ENCODE assay signal across 26 mouse cellular contexts in the genomic region with DNA sequence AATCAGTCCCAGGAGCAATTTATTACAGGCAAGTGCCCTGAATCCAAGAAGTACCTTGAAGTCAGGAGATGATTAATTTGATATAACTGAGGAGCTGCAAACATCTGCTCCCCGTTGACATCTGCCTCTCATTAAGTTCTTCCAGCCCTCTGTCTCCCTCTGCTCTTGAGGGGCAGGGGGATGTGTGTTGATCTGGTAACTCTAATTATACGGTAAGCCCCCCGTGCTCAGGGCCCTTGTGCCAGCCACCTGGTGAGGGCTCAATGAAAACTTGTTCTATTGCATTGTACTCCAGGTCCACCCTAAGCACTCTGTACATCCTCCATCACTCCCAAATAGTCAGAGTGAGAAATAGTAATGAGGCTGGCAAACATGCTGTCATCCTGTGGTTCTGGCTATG.
DNase-seq lines count a peak whose midpoint lies in the region; ATAC-seq and TF ChIP-seq lines count a peak whose summit lies in the region.
"Had no signal": no experiment of that assay in that cellular context is flagged by ENCODE, and none has a peak within 500 bp of the region (broad histone marks: within the 10 kb centered on the region; RNA-seq: fewer than 3 reads in every experiment).

No protein-coding gene starts in this region.

- H3K4me3 ChIP-seq in forebrain, embryonic 11.5 days (ENCODE audit: low read depth, low read length) = no peak overlapping the region
- H3K4me3 ChIP-seq in forebrain, postnatal 0 days (ENCODE audit: low read depth, low read length) = no peak overlapping the region
- no peak overlapping the region for H3K4me3 ChIP-seq in midbrain, embryonic 12.5 days
- no peak overlapping the region for H3K4me3 ChIP-seq in midbrain, embryonic 11.5 days (ENCODE audit: low read depth, low read length)
- H3K4me3 ChIP-seq: heart, adult 2 months; heart, embryonic 13.5 days; hindbrain, embryonic 15.5 days; left cerebral cortex, adult 2 months; liver, embryonic 15.5 days; lung, embryonic 15.5 days; neural tube, embryonic 13.5 days had no signal

- TF ChIP-seq CTCF in forebrain, postnatal 0 days (IDR thresholded peaks at IDR 0.05; ENCODE audit: low read depth) = no peak

- H3K4me1 ChIP-seq in forebrain, embryonic 11.5 days (replicated peaks; ENCODE audit: control insufficient read depth, insufficient read depth, low read length) = no peaks in the 10 kb centered on the region
- H3K4me1 ChIP-seq in forebrain, postnatal 0 days (ENCODE audit: insufficient read depth) = no peaks in the 10 kb centered on the region
- peaks cover 7% of the 10 kb centered on the region; the same call in 1 of the 2 replicates for H3K4me1 ChIP-seq in midbrain, embryonic 12.5 days
- no peaks in the 10 kb centered on the region for H3K4me1 ChIP-seq in midbrain, embryonic 11.5 days (ENCODE audit: control insufficient read depth, insufficient read depth, low read length)
- H3K4me1 ChIP-seq: liver, embryonic 15.5 days; lung, embryonic 15.5 days; neural tube, embryonic 13.5 days had no signal

- peak; percentile 53; the same call in 1 of the 2 replicates for ATAC-seq in forebrain, embryonic 11.5 days (replicated peaks; ENCODE audit: low FRiP score)
- ATAC-seq in forebrain, postnatal 0 days = no peak
- ATAC-seq in midbrain, embryonic 12.5 days (ENCODE audit: low FRiP score, low read depth) = peak; percentile 52; the same call in 1 of the 2 replicates
- ATAC-seq in midbrain, embryonic 11.5 days (ENCODE audit: low FRiP score) = no peak
- ATAC-seq: intestine, postnatal 0 days had no signal

- H3K9ac ChIP-seq in forebrain, embryonic 11.5 days (ENCODE audit: low read length) = no peak overlapping the region
- H3K9ac ChIP-seq in forebrain, postnatal 0 days = no peak overlapping the region
- no peak overlapping the region for H3K9ac ChIP-seq in midbrain, embryonic 12.5 days (replicated peaks)
- no peak overlapping the region for H3K9ac ChIP-seq in midbrain, embryonic 11.5 days (ENCODE audit: low read length)
- H3K9ac ChIP-seq: heart, embryonic 13.5 days; hindbrain, embryonic 15.5 days; liver, embryonic 15.5 days; lung, embryonic 15.5 days; neural tube, embryonic 13.5 days had no signal

- 52% methylated on average over 3 of the region's 3 CpGs for WGBS in forebrain, embryonic 11.5 days
- WGBS in forebrain, postnatal 0 days = 29% methylated on average over 3 of the region's 3 CpGs
- WGBS in midbrain, embryonic 12.5 days = 42% methylated on average over 3 of the region's 3 CpGs
- 63% methylated on average over 3 of the region's 3 CpGs for WGBS in midbrain, embryonic 11.5 days

- no peaks in the 10 kb centered on the region for H3K27me3 ChIP-seq in forebrain, embryonic 11.5 days (ENCODE audit: control insufficient read depth, insufficient read depth, low read length)
- H3K27me3 ChIP-seq in forebrain, postnatal 0 days (ENCODE audit: insufficient read depth, low read length) = no peaks in the 10 kb centered on the region
- H3K27me3 ChIP-seq in midbrain, embryonic 12.5 days = no peaks in the 10 kb centered on the region
- no peaks in the 10 kb centered on the region for H3K27me3 ChIP-seq in midbrain, embryonic 11.5 days (ENCODE audit: control insufficient read depth, insufficient read depth, low read length)
- H3K27me3 ChIP-seq: heart, embryonic 13.5 days; hindbrain, embryonic 15.5 days; liver, embryonic 15.5 days; lung, embryonic 15.5 days; neural tube, embryonic 13.5 days had no signal

- DNase-seq in forebrain, embryonic 11.5 days (ENCODE audit: low spot score) = no peak
- no peak for DNase-seq in forebrain, postnatal 0 days
- DNase-seq in midbrain, embryonic 11.5 days (ENCODE audit: low spot score, missing footprints) = no peak
- DNase-seq in embryo, embryonic 11 days = peak; percentile 47
- DNase-seq in hindlimb bud, embryonic 11.5 days (ENCODE audit: extremely low spot score, low read depth, low spot score) = peak; percentile 35
- no peak for DNase-seq in heart, postnatal 14 days
- DNase-seq in layer of hippocampus, adult 11-12 months (ENCODE audit: low spot score) = no peak
- DNase-seq: adrenal gland, postnatal 10 days; cerebellum, adult 8-10 months; gastrocnemius, postnatal 36 days; heart, adult 2 months; kidney, postnatal 4 days; layer of hippocampus, adult 9-11 months; liver; lung, postnatal 36 days; right cerebral cortex, adult 18-20 months; thymus, adult 18-20 months; thymus, postnatal 36 days had no signal

- H3K4me2 ChIP-seq in forebrain, embryonic 11.5 days (ENCODE audit: low read depth, low read length, severe bottlenecking) = no peak overlapping the region
- no peak overlapping the region for H3K4me2 ChIP-seq in forebrain, postnatal 0 days (ENCODE audit: low read depth)
- no peak overlapping the region for H3K4me2 ChIP-seq in midbrain, embryonic 12.5 days (replicated peaks)
- H3K4me2 ChIP-seq in midbrain, embryonic 11.5 days = no peak overlapping the region
- H3K4me2 ChIP-seq: heart, embryonic 13.5 days; hindbrain, embryonic 15.5 days; liver, embryonic 15.5 days; lung, embryonic 15.5 days; neural tube, embryonic 13.5 days had no signal

- H3K36me3 ChIP-seq in forebrain, embryonic 11.5 days (ENCODE audit: control insufficient read depth, insufficient read depth, low read length) = no peaks in the 10 kb centered on the region
- no peaks in the 10 kb centered on the region for H3K36me3 ChIP-seq in forebrain, postnatal 0 days (ENCODE audit: insufficient read depth)
- no peaks in the 10 kb centered on the region for H3K36me3 ChIP-seq in midbrain, embryonic 12.5 days
- no peaks in the 10 kb centered on the region for H3K36me3 ChIP-seq in midbrain, embryonic 11.5 days (ENCODE audit: control insufficient read depth, insufficient read depth, low read length)
- H3K36me3 ChIP-seq: heart, embryonic 13.5 days; hindbrain, embryonic 15.5 days; liver, embryonic 15.5 days; lung, embryonic 15.5 days; neural tube, embryonic 13.5 days had no signal

- intact Hi-C loops in heart, postnatal 14 days (cut with DNase I) = no loop called here

- no peaks in the 10 kb centered on the region for H3K9me3 ChIP-seq in forebrain, embryonic 11.5 days (ENCODE audit: control insufficient read depth, low read length)
- no peaks in the 10 kb centered on the region for H3K9me3 ChIP-seq in forebrain, postnatal 0 days (ENCODE audit: low read length)
- no peaks in the 10 kb centered on the region for H3K9me3 ChIP-seq in midbrain, embryonic 12.5 days
- H3K9me3 ChIP-seq in midbrain, embryonic 11.5 days (ENCODE audit: control insufficient read depth, low read length) = no peaks in the 10 kb centered on the region
- H3K9me3 ChIP-seq: heart, embryonic 13.5 days; hindbrain, embryonic 15.5 days; liver, embryonic 15.5 days; lung, embryonic 15.5 days; neural tube, embryonic 13.5 days had no signal

- no peak overlapping the region for H3K27ac ChIP-seq in forebrain, embryonic 11.5 days (ENCODE audit: low read depth, low read length)
- no peak overlapping the region for H3K27ac ChIP-seq in forebrain, postnatal 0 days (ENCODE audit: low read depth, low read length)
- peak overlapping the region; percentile 22; the same call in 1 of the 2 replicates for H3K27ac ChIP-seq in midbrain, embryonic 12.5 days (replicated peaks)
- no peak overlapping the region for H3K27ac ChIP-seq in midbrain, embryonic 11.5 days (ENCODE audit: low read depth, low read length)
- H3K27ac ChIP-seq: heart, adult 2 months; heart, embryonic 13.5 days; hindbrain, embryonic 15.5 days; left cerebral cortex, adult 2 months; liver, embryonic 15.5 days; lung, embryonic 15.5 days; neural tube, embryonic 13.5 days had no signal

Comparison
In these comparisons a context has a peak if more than half of its experiments do, and no peak if none do; other contexts are left out.
1. ATAC-seq: peak in forebrain, embryonic 11.5 days (single experiment) and midbrain, embryonic 12.5 days (single experiment); none in forebrain, postnatal 0 days (single experiment) and midbrain, embryonic 11.5 days (single experiment).
2. DNase-seq: peak in embryo, embryonic 11 days (single experiment) and hindlimb bud, embryonic 11.5 days (single experiment); none in forebrain, embryonic 11.5 days (single experiment), forebrain, postnatal 0 days (single experiment), midbrain, embryonic 11.5 days (single experiment), heart, postnatal 14 days (0 of 2) and layer of hippocampus, adult 11-12 months (single experiment).